Mouse (Mus musculus): ENCODE results near the gene Pde4b.

DNA sequence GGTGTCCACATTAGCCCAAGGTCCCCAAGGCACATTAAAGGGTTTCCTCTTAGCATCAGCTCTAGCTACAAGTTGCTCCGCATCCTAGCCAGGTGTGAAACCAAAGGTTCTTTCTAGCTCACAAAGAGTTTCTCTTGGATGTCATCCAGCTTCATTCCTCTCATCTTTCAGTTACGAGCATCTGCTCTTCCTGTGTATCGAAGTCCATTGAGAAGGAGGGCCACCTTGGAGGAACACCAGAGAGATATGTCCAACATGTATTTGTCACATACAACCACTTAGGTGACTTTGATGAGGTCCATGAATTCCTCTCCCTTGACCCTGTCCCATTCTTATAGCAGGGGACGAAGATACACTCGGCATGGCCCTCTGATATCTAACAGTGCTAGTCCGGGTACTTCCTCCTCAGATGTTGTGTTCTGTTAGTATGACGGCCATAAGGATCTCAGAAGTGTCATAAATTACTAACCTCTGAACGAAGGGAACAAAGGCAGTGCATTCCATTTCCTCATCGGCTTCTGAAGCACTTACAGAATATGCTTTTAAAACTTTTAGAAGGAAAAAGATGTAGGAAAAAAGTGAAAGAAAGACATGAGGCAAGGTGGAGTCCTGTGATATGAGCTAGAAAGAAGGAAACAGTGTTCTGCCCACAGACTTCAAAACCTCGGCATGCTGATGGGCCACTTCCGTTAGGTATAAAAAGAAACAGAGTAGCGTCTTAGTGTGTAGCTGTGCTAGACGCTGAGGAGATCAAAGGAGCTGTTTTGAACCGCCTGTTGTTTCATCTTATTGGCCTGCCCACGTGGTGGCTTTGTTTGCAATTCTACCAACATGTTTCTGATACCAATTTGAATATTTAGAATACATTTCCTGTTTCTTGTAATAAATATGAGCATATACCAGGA lies 419.3 kb downstream of the Pde4b start:
- TF ChIP-seq CTCF (IDR thresholded peaks at IDR 0.05; ENCODE audit: low read depth, low read length): no peak
- no peak for TF ChIP-seq POLR2A (IDR thresholded peaks at IDR 0.05; ENCODE audit: insufficient read depth, low read length)

All from ES-Bruce4 (cell line).